Mouse (Mus musculus) B cell, adult 67 days (primary cell): ENCODE measurements around the gene Calhm6. TPM values are rescaled to one million over a fixed set of nuclear protein-coding genes. Genes with fewer than 3 reads are reported as not detected.

Experiments used
- total RNA-seq, 2 experiments: library from RNA; stranded (reverse); gene quantifications; 4 replicates each; pipeline ENCODE4 v1.2.4; 2023

Gene Calhm6
- 10 to 100 TPM; 17.1 to 18.4 TPM for total RNA-seq

DNA sequence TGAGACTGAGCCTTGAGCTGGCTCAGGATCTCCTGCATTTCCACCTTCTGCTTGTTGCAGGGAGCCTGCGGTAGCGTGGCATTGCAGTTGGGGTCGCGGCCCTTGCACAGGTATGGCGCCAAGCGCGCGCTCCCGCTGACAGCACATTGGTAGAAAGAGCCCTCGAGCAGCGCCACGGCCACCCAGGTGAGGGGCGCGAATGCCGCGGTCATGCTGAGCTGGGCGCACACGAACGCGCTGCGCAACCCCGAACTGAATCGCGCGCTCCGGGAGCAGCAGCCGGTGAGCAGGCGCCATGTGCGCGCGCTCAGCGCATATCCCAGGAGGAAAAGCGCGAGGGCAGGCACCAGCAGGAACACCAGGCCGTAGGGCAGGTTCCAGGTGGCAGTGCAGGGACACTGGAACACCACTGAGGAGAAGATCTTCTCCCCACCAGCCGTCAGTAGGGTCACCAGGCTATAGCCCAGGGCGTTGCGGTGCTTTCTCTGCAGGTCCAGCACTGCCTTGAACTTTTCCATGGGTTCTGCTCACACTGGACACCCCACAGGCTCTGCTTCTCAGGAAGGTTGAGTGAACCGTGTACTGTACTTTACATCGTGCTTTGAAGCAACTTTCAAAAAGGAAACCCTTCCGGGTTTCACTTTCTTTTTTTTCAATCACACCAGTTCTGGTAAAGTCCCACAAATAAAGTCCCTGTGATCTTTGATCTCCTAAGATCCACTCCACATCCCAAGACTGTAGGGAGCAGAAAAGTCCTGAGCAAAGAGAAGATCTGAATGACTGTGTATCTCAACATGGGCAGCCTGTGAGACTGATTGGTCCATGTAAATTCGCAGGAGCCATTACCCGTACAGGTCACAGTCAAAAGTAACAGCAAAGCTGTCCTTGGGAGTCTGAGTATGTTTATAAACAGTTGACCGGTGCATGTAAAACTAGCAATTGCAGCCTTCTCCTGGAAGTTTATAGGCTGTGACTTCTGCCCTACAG is at the start of gene Calhm6:
Gene Calhm6, minus strand, starts transcription at position 593 of the 987 bp plus-strand sequence.

DNA sequence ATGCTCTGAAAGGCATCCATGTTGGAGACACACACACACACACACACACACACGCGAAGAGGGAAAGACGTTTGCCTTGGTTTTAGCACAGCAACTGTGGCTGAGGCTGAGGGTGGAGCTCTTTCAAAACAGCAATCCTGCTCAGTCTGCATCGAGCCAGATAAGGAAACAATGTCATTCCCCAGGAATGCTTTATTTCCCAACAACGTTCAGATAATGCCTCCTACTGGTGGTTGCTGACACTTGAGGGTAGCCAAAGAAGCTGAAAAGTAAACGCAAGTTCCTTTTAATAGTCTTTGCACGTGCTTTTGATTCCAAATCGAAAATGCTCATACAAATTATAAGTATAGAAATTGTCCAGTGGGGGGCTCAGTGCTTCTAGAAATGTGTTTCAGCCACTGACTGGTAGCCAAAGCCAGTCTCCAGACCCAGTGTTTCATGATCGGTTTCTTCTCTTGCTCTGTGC is 31.3 kb downstream of the Calhm6 start, which contains the start of gene Calhm5:
Gene Calhm5, minus strand, starts transcription at position 102 of the 466 bp plus-strand sequence.

Other genes starting within 250 kb of the Calhm6 start
- not detected for gene Rsph4a, start 222.9 kb downstream of the Calhm6 start, total RNA-seq
- gene Zup1, start 176.7 kb downstream of the Calhm6 start, total RNA-seq, result 100 to 1,000 TPM; 106 to 131 TPM
- 10 to 100 TPM; 40.0 to 55.8 TPM for gene Rwdd1, start 108.4 kb downstream of the Calhm6 start, total RNA-seq
- not detected for gene Trappc3l, start 90.4 kb downstream of the Calhm6 start, total RNA-seq
- gene Calhm4, start 83.7 kb downstream of the Calhm6 start, total RNA-seq, result not detected
- gene Calhm5, start 31.5 kb downstream of the Calhm6 start, total RNA-seq, result not detected
- 1 to 10 TPM; 2.6 to 3.9 TPM for gene Dse, start 79.7 kb upstream of the Calhm6 start, total RNA-seq
- gene Tspyl1, start 154.2 kb upstream of the Calhm6 start, total RNA-seq, result 10 to 100 TPM; 98.2 to 98.8 TPM
- 1 to 10 TPM; 6.7 to 9.3 TPM for gene Tspyl4, start 169.5 kb upstream of the Calhm6 start, total RNA-seq